Mouse (Mus musculus): ENCODE data around the gene Bnc1.

GRCm38 (mm10) chr7:81995126-81995525 is 3.0 kb upstream of the Bnc1 start:
- TF ChIP-seq CTCF (IDR thresholded peaks at IDR 0.05; ENCODE audit: control insufficient read depth, insufficient read depth, low read length): no peak
- no peak for TF ChIP-seq POLR2A (IDR thresholded peaks at IDR 0.05; ENCODE audit: borderline replicate concordance, control insufficient read depth, low read depth, low read length)

All from bone marrow, adult 2 months (tissue).